Mouse (Mus musculus) MEL (cell line): ENCODE results near the gene Gm38655. TPM values are rescaled to one million over a fixed set of nuclear protein-coding genes. Genes with fewer than 3 reads are reported as not detected.

Experiments
- DNase-seq: peaks from one replicate; pipeline ENCODE4 v3.0.0; 2011; ENCODE audit warnings: low read depth, low spot score
- H3K27ac ChIP-seq: 2 replicates; pipeline ENCODE4 v1.5.1; 2012; ENCODE audit warnings: low read depth, mild to moderate bottlenecking, control low read depth, low read length, moderate library complexity; ENCODE audit not compliant: control insufficient read depth
- H3K27me3 ChIP-seq, 2 experiments: fragments of 150-350 bp in 1 of 2; sonication (generic) in 1 of 2; 2 replicates each; pipeline ENCODE4 v1.6.1; 2012; ENCODE audit warnings: low read length in 2 of 2, mild to moderate bottlenecking in 2 of 2, improper control_type of control experiment in 1 of 2, moderate library complexity in 1 of 2; ENCODE audit not compliant: insufficient read depth in 2 of 2, control insufficient read depth in 1 of 2
- H3K36me3 ChIP-seq, 2 experiments: 2 replicates each; pipeline ENCODE4 v1.6.1; 2012 to 2014; ENCODE audit warnings: low read length in 2 of 2, improper control_type of control experiment in 1 of 2, inconsistent platforms in 1 of 2, mild to moderate bottlenecking in 1 of 2; ENCODE audit not compliant: insufficient read depth in 2 of 2, control insufficient read depth in 1 of 2
- H3K4me1 ChIP-seq, 2 experiments: fragments of 150-350 bp in 1 of 2; sonication (generic) in 1 of 2; 2 replicates each; pipeline ENCODE4 v1.6.1; 2012; ENCODE audit warnings: low read length in 2 of 2, improper control_type of control experiment in 1 of 2, mild to moderate bottlenecking in 1 of 2; ENCODE audit not compliant: insufficient read depth in 2 of 2, control insufficient read depth in 1 of 2
- H3K4me3 ChIP-seq, 2 experiments: fragments of 150-350 bp in 1 of 2; sonication (generic) in 1 of 2; 2 replicates each; pipeline ENCODE4 v1.5.1; 2012; ENCODE audit warnings: low read depth in 2 of 2, low read length in 2 of 2, mild to moderate bottlenecking in 2 of 2, moderate library complexity in 2 of 2, control low read depth in 1 of 2, improper control_type of control experiment in 1 of 2; ENCODE audit not compliant: control insufficient read depth in 1 of 2, insufficient read depth in 1 of 2
- H3K79me2 ChIP-seq: 2 replicates; pipeline ENCODE4 v1.6.1; 2012; ENCODE audit warnings: mild to moderate bottlenecking, low read length, moderate library complexity; ENCODE audit not compliant: control insufficient read depth, poor library complexity, insufficient read depth
- H3K9ac ChIP-seq: 2 replicates; pipeline ENCODE4 v1.6.1; 2012; ENCODE audit warnings: low read depth, mild to moderate bottlenecking, control low read depth, low read length, moderate library complexity; ENCODE audit not compliant: control insufficient read depth, poor library complexity, severe bottlenecking
- H3K9me3 ChIP-seq: fragments of 150-350 bp; sonication (generic); replicated peaks from 2 replicates; pipeline ENCODE4 v1.6.1; 2012; ENCODE audit warnings: mild to moderate bottlenecking, low read length, improper control_type of control experiment, moderate library complexity; ENCODE audit not compliant: insufficient read depth
- BHLHE40 ChIP-seq: IDR thresholded peaks from 2 replicates; pipeline ENCODE4 v1.6.1; 2012; ENCODE audit warnings: low read depth, mild to moderate bottlenecking, inconsistent platforms, low read length, improper control_type of control experiment, borderline replicate concordance
- CTCF ChIP-seq, 3 experiments: IDR thresholded peaks in 2 of 3; conservative IDR thresholded peaks in 1 of 3; 2 replicates each; pipeline ENCODE4 v1.5.1; 2011 to 2012; ENCODE audit warnings: low read length in 3 of 3, low read depth in 2 of 3, mild to moderate bottlenecking in 2 of 3, improper control_type of control experiment in 1 of 3, inconsistent platforms in 1 of 3, mixed read lengths in 1 of 3, moderate library complexity in 1 of 3; ENCODE audit not compliant: control insufficient read depth in 1 of 3, insufficient read depth in 1 of 3, poor library complexity in 1 of 3, severe bottlenecking in 1 of 3
- GATA1 ChIP-seq: IDR thresholded peaks from 2 replicates; pipeline ENCODE4 v1.6.1; 2011; ENCODE audit warnings: low read depth, low read length, improper control_type of control experiment
- JUND ChIP-seq: IDR thresholded peaks from 2 replicates; pipeline ENCODE4 v1.6.1; 2011; ENCODE audit warnings: low read depth, mild to moderate bottlenecking, improper control_type of control experiment, low read length
- MAFK ChIP-seq: IDR thresholded peaks from 2 replicates; pipeline ENCODE4 v1.6.1; 2011; ENCODE audit warnings: low read depth, mild to moderate bottlenecking, low read length, improper control_type of control experiment, borderline replicate concordance
- MAZ ChIP-seq: IDR thresholded peaks from 2 replicates; pipeline ENCODE4 v1.6.1; 2012; ENCODE audit warnings: low read depth, mild to moderate bottlenecking, inconsistent platforms, low read length, improper control_type of control experiment
- MXI1 ChIP-seq: IDR thresholded peaks from 2 replicates; pipeline ENCODE4 v1.6.1; 2011; ENCODE audit warnings: mild to moderate bottlenecking, low read depth, low read length, improper control_type of control experiment
- NELFE ChIP-seq: IDR thresholded peaks from 2 replicates; pipeline ENCODE4 v1.6.1; 2011; ENCODE audit warnings: low read depth, low read length, improper control_type of control experiment
- POLR2AphosphoS5 ChIP-seq: IDR thresholded peaks from 2 replicates; pipeline ENCODE4 v1.6.1; 2012; ENCODE audit warnings: low read depth, borderline replicate concordance, mild to moderate bottlenecking, inconsistent platforms, low read length, moderate library complexity, mixed read lengths
- SIN3A ChIP-seq: IDR thresholded peaks from 2 replicates; pipeline ENCODE4 v1.6.1; 2012; ENCODE audit warnings: low read length, improper control_type of control experiment, inconsistent platforms
- SMC3 ChIP-seq: IDR thresholded peaks from 2 replicates; pipeline ENCODE4 v1.6.1; 2011; ENCODE audit warnings: low read depth, low read length, improper control_type of control experiment
- TBP ChIP-seq: IDR thresholded peaks from 2 replicates; pipeline ENCODE4 v1.8.0; 2011; ENCODE audit warnings: low read depth, low read length, improper control_type of control experiment
- UBTF ChIP-seq: IDR thresholded peaks from 2 replicates; pipeline ENCODE4 v1.6.1; 2012; ENCODE audit warnings: low read depth, mild to moderate bottlenecking, inconsistent platforms, low read length, improper control_type of control experiment, moderate library complexity, borderline replicate concordance; ENCODE audit not compliant: insufficient read depth
- ZMIZ1 ChIP-seq: IDR thresholded peaks from 2 replicates; pipeline ENCODE4 v1.6.1; 2012; ENCODE audit warnings: low read depth, mild to moderate bottlenecking, inconsistent platforms, low read length, improper control_type of control experiment, moderate library complexity
- polyA plus RNA-seq, 2 experiments: library from polyadenylated mRNA; stranded (reverse) in 1 of 2; unstranded in 1 of 2; fragments of >175 nt in 1 of 2; fragments of >200 nt in 1 of 2; gene quantifications; 2 replicates each; pipeline versions ENCODE4 v1.2.1 to v1.2.4; 2012; ENCODE audit warnings: low replicate concordance in 2 of 2, low read depth in 1 of 2; ENCODE audit not compliant: insufficient read length in 2 of 2, insufficient read depth in 1 of 2, missing spikeins in 1 of 2
- total RNA-seq: library from RNA; depleted of rRNA; stranded (reverse); fragments of 300-350 nt; gene quantifications from 2 replicates; pipeline ENCODE4 v1.2.3, GENCODE M21; 2012

Gm38655 gene
- total and polyA plus RNA-seq, 3 experiments = not detected

- no peak for DNase-seq
- Histone ChIP-seq H3K27ac (no peak overlapping the region), H3K79me2 (no peaks in the 10 kb centered on the region), H3K36me3 (no peaks in the 10 kb centered on the region), H3K9ac (no peak overlapping the region), H3K4me1 (0 out of 4 replicates have a peak, but pooled peaks cover 0 to 4% of the 10 kb centered on the region in 2 experiments), H3K4me3 (no peak overlapping the region), H3K27me3 (no peaks in the 10 kb centered on the region), H3K9me3 (no peaks in the 10 kb centered on the region)
- TF ChIP-seq SIN3A (no peak), CTCF (IDR thresholded peaks at IDR 0.05 in 2 of 3, conservative IDR thresholded peaks at IDR 0.05 in 1 of 3; ENCODE audit: control insufficient read depth in 1 of 3, insufficient read depth in 1 of 3, low read depth in 2 of 3, low read length in 3 of 3, poor library complexity in 1 of 3, severe bottlenecking in 1 of 3) (no peak), ZMIZ1 (no peak), SMC3 (no peak), NELFE (no peak)
Observed at GRCm38 (mm10) chr17:25164770-25165169, 10.5 kb downstream of the Gm38655 start.

DNA sequence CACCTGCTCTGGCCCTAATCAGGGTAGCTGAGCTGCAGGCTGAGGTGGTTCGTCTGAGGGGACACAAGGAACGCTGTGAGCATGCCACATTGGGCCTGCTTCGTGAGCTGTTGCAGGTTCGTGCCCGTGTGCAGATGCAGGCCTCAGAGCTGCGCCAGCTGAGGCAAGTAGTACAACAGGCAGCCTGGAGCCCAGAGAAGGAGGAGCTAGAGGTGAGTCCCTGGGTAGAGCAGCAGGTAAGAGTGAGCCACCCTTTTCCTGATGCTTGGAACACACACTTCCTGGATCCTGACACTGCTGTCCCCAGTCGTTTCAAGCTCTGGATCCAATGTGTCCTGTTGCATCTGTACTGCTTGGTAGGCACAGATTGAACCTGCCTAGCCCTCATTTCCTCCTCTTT is 11.9 kb downstream of the Gm38655 start:
- H3K27ac ChIP-seq = no peak overlapping the region
- H3K9ac ChIP-seq = no peak overlapping the region
- no peak overlapping the region for H3K4me3 ChIP-seq
- H3K79me2 ChIP-seq = no peaks in the 10 kb centered on the region
- H3K36me3 ChIP-seq = no peaks in the 10 kb centered on the region
- no peak for TF ChIP-seq BHLHE40
- H3K27me3 ChIP-seq = no peaks in the 10 kb centered on the region
- H3K9me3 ChIP-seq = no peaks in the 10 kb centered on the region
- H3K4me1 ChIP-seq = 0 out of 4 replicates have a peak, but pooled peaks cover 0 to 4% of the 10 kb centered on the region in 2 experiments
- DNase-seq = no peak

GRCm38 (mm10) chr17:25162161-25162560 is 13.1 kb downstream of the Gm38655 start, which contains the start of gene Ccdc154:
Ccdc154 (plus strand) TSS chr17:25162461.
- H3K9me3 ChIP-seq = no peaks in the 10 kb centered on the region
- H3K9ac ChIP-seq = no peak within 1 kb of the TSS
- no peaks in the 10 kb centered on the region for H3K79me2 ChIP-seq
- no peaks in the 10 kb centered on the region; a peak in 1 of 4 replicates for H3K36me3 ChIP-seq
- DNase-seq = no peak
- H3K27ac ChIP-seq = no peak within 1 kb of the TSS
- no peak within 1 kb of the TSS for H3K4me3 ChIP-seq
- no peaks in the 10 kb centered on the region for H3K27me3 ChIP-seq
- H3K4me1 ChIP-seq = no peaks in the 10 kb centered on the region
- TF ChIP-seq SIN3A (no peak), UBTF (no peak), POLR2AphosphoS5 (no peak), MAZ (no peak), JUND (no peak), TBP (no peak), GATA1 (no peak), MXI1 (no peak), MAFK (no peak)
- TF ChIP-seq, all 39 proteins: peak for 0
